Mouse (Mus musculus) R1 (cell line): Measurements from ENCODE around the gene Tmem14c.
"Not testable (repeated sequence)": the region's sequence is repeated elsewhere in the genome, so short reads cannot be mapped to it uniquely, and the experiment has no call there.

Experiments
- DNase-seq: peaks from one replicate; pipeline ENCODE4 v3.0.0-alpha.2; 2018; ENCODE audit warnings: low read depth, low spot score

Gene Tmem14c

GRCm38 (mm10) chr13:41015829-41016634 is at the start of gene Tmem14c:
Gene Tmem14c (plus strand): TSS chr13:41016292.
- peak; percentile 96 for DNase-seq

GRCm38 (mm10) chr13:40967609-40968008 is 48.5 kb upstream of the Tmem14c start:
- peak; percentile 39 for DNase-seq

- no peak for DNase-seq
Observed at GRCm38 (mm10) chr13:40968564-40968963, 47.5 kb upstream of the Tmem14c start.

- DNase-seq: peak; percentile 74
Observed at GRCm38 (mm10) chr13:40969761-40970390, 46.2 kb upstream of the Tmem14c start.

GRCm38 (mm10) chr13:40971261-40971660 is 44.8 kb upstream of the Tmem14c start:
- DNase-seq: no peak

- no peak for DNase-seq
Observed at GRCm38 (mm10) chr13:40971831-40972230, 44.3 kb upstream of the Tmem14c start.

- DNase-seq: peak; percentile 61
Observed at GRCm38 (mm10) chr13:40972976-40973375, 43.1 kb upstream of the Tmem14c start.

GRCm38 (mm10) chr13:40977609-40978008 is 38.5 kb upstream of the Tmem14c start:
- peak; percentile 91 for DNase-seq

GRCm38 (mm10) chr13:40978652-40979051 is 37.4 kb upstream of the Tmem14c start:
- no peak for DNase-seq

GRCm38 (mm10) chr13:40979321-40979720 is 36.8 kb upstream of the Tmem14c start:
- DNase-seq: no peak

GRCm38 (mm10) chr13:40982759-40983158 is 33.3 kb upstream of the Tmem14c start:
- DNase-seq: no peak

GRCm38 (mm10) chr13:40986081-40986480 is 30.0 kb upstream of the Tmem14c start:
- no peak for DNase-seq

- DNase-seq: not testable (repeated sequence)
Observed at GRCm38 (mm10) chr13:40987608-40988303, 28.3 kb upstream of the Tmem14c start.

GRCm38 (mm10) chr13:40988418-40988817 is 27.7 kb upstream of the Tmem14c start:
- DNase-seq: no peak

- DNase-seq: peak; percentile 81
Observed at GRCm38 (mm10) chr13:40994487-40995263, 21.4 kb upstream of the Tmem14c start.

- DNase-seq: not testable (repeated sequence)
Observed at GRCm38 (mm10) chr13:40998537-40998936, 17.6 kb upstream of the Tmem14c start.

- peak; percentile 40 for DNase-seq
Observed at GRCm38 (mm10) chr13:41000140-41000925, 15.8 kb upstream of the Tmem14c start.

- DNase-seq: peak; percentile 97
Observed at GRCm38 (mm10) chr13:41000926-41001639, 15.0 kb upstream of the Tmem14c start, which contains the start of gene Pak1ip1. Gene Pak1ip1 (plus strand): TSS chr13:41001023.

- DNase-seq: no peak
Observed at GRCm38 (mm10) chr13:41002001-41002400, 14.1 kb upstream of the Tmem14c start.

- no peak for DNase-seq
Observed at GRCm38 (mm10) chr13:41006244-41006643, 9.8 kb upstream of the Tmem14c start.
